In the genomic region with DNA sequence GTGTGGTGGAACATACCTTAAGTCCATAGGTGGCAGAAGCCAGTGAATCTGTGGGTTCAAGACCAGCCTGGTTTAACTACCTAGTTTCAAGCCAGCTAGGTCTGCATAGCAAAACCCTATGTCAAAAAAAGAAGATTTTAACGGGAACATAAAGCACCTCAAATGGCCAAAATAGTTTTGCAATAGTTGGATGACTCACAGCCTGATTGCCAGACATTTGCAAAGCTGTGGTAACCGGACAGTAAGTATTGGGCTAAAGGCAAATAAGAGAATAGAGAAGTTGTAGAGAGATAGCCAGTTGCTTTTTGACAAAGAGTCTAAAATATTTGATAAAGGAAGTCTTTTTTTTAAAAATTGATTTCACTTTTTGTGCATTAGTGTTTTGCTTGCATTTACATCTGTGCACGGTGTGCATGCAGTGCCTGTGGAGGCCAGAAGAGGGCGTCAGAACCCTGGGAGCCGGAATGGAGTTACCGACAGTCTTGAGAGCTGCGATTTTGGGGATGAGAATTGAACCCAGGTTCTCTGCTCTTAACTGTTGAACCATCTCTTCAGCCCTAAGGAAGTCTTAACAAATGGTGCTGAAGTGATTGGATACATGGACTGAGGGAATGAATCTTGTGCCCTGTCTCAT, we compare ENCODE assay signal across 8 mouse cellular contexts. TPM values are rescaled to one million over a fixed set of nuclear protein-coding genes. Genes with fewer than 3 reads are reported as not detected.
DNase-seq lines count a peak whose midpoint lies in the region; ATAC-seq and TF ChIP-seq lines count a peak whose summit lies in the region.

Gene Psen2 (minus strand): TSS at position 75 of the 634 bp plus-strand sequence.

- peak; percentile 71 for TF ChIP-seq CTCF in kidney, postnatal 0 days (IDR thresholded peaks at IDR 0.05; ENCODE audit: low read depth)

- no peaks in the 10 kb centered on the region for H3K27me3 ChIP-seq in kidney, postnatal 0 days (ENCODE audit: insufficient read depth, low read length)
- peaks cover 10% of the 10 kb centered on the region for H3K27me3 ChIP-seq in liver, embryonic 13.5 days
- H3K27me3 ChIP-seq in neural tube, embryonic 13.5 days = peaks cover 13% of the 10 kb centered on the region

- DNase-seq in kidney, postnatal 0 days (ENCODE audit: low spot score) = no peak
- no peak for DNase-seq in kidney, adult 9 months
- DNase-seq in T-cell, adult 2 months (ENCODE audit: low spot score) = peak; percentile 36
- DNase-seq in fibroblast of lung, adult 2 months (ENCODE audit: low read depth) = peak; percentile 69
- peak; percentile 77 for DNase-seq in induced T-regulatory cell, adult 2 months (ENCODE audit: low read depth)
- no peak for DNase-seq in liver, embryonic 13.5 days
- DNase-seq in natural killer cell, adult 2 months (ENCODE audit: low spot score in 2 of 2) = no peak

- H3K9ac ChIP-seq in kidney, postnatal 0 days (ENCODE audit: low read depth, low read length) = no peak within 1 kb of the TSS
- no peak within 1 kb of the TSS for H3K9ac ChIP-seq in liver, embryonic 13.5 days
- no peak within 1 kb of the TSS for H3K9ac ChIP-seq in neural tube, embryonic 13.5 days

- H3K27ac ChIP-seq in kidney, postnatal 0 days = no peak within 1 kb of the TSS
- peak within 1 kb of the TSS; percentile 89 for H3K27ac ChIP-seq in liver, embryonic 13.5 days
- H3K27ac ChIP-seq in neural tube, embryonic 13.5 days (replicated peaks) = no peak within 1 kb of the TSS

- H3K9me3 ChIP-seq in kidney, postnatal 0 days (replicated peaks; ENCODE audit: low read length) = no peaks in the 10 kb centered on the region
- no peaks in the 10 kb centered on the region for H3K9me3 ChIP-seq in liver, embryonic 13.5 days (replicated peaks)
- H3K9me3 ChIP-seq in neural tube, embryonic 13.5 days = no peaks in the 10 kb centered on the region

- no peak within 1 kb of the TSS for H3K4me3 ChIP-seq in kidney, postnatal 0 days (replicated peaks; ENCODE audit: low read depth, low read length)
- no peak within 1 kb of the TSS for H3K4me3 ChIP-seq in liver, embryonic 13.5 days (replicated peaks)
- no peak within 1 kb of the TSS for H3K4me3 ChIP-seq in neural tube, embryonic 13.5 days

- 35% methylated on average over 7 of the region's 7 CpGs for WGBS in kidney, postnatal 0 days
- 20% methylated on average over 7 of the region's 7 CpGs for WGBS in liver, embryonic 13.5 days (ENCODE audit: insufficient replicate concordance)
- 17% methylated on average over 7 of the region's 7 CpGs for WGBS in neural tube, embryonic 13.5 days

- H3K4me1 ChIP-seq in kidney, postnatal 0 days (replicated peaks; ENCODE audit: insufficient read depth, low read length) = no peaks in the 10 kb centered on the region
- peaks cover 72% of the 10 kb centered on the region for H3K4me1 ChIP-seq in liver, embryonic 13.5 days (replicated peaks)
- 0 out of 2 replicates have a peak, but pooled peaks cover 3% of the 10 kb centered on the region for H3K4me1 ChIP-seq in neural tube, embryonic 13.5 days (replicated peaks)

- no peaks in the 10 kb centered on the region for H3K36me3 ChIP-seq in kidney, postnatal 0 days (ENCODE audit: insufficient read depth, low read length)
- H3K36me3 ChIP-seq in liver, embryonic 13.5 days = no peaks in the 10 kb centered on the region
- no peaks in the 10 kb centered on the region for H3K36me3 ChIP-seq in neural tube, embryonic 13.5 days

- no peak for ATAC-seq in kidney, postnatal 0 days (replicated peaks; ENCODE audit: low FRiP score, low read depth)
- ATAC-seq in liver, embryonic 13.5 days (ENCODE audit: low read depth) = no peak
- ATAC-seq in neural tube, embryonic 13.5 days (ENCODE audit: low read depth) = no peak

- H3K4me2 ChIP-seq in kidney, postnatal 0 days (ENCODE audit: low read length) = no peak within 1 kb of the TSS
- H3K4me2 ChIP-seq in liver, embryonic 13.5 days = peak within 1 kb of the TSS; percentile 66
- H3K4me2 ChIP-seq in neural tube, embryonic 13.5 days = no peak within 1 kb of the TSS

RNA-seq across cellular contexts. Expression of gene Psen2, which starts in this region (rescaled TPM):
- 19.8 and 20.8 TPM in 2 replicates for polyA plus RNA-seq in kidney, postnatal 0 days (2015; fragmentation: Nextera tagmentation; extraction: Ambion mirVana)
- polyA plus RNA-seq in liver, embryonic 13.5 days (2015; fragmentation: Nextera tagmentation; extraction: Ambion mirVana) = 22.2 and 23.7 TPM in 2 replicates
- 11.9 and 13.0 TPM in 2 replicates for polyA plus RNA-seq in neural tube, embryonic 13.5 days (2015; fragmentation: Nextera tagmentation; extraction: Ambion mirVana)

Comparison
In these comparisons a context has a peak if more than half of its experiments do, and no peak if none do; other contexts are left out.
1. DNase-seq: peak in T-cell, adult 2 months (single experiment), fibroblast of lung, adult 2 months (single experiment) and induced T-regulatory cell, adult 2 months (single experiment); none in kidney, postnatal 0 days (single experiment), kidney, adult 9 months (single experiment), liver, embryonic 13.5 days (single experiment) and natural killer cell, adult 2 months (0 of 2).